Comparison of ENCODE assay signal across 28 mouse cellular contexts in the genomic region with DNA sequence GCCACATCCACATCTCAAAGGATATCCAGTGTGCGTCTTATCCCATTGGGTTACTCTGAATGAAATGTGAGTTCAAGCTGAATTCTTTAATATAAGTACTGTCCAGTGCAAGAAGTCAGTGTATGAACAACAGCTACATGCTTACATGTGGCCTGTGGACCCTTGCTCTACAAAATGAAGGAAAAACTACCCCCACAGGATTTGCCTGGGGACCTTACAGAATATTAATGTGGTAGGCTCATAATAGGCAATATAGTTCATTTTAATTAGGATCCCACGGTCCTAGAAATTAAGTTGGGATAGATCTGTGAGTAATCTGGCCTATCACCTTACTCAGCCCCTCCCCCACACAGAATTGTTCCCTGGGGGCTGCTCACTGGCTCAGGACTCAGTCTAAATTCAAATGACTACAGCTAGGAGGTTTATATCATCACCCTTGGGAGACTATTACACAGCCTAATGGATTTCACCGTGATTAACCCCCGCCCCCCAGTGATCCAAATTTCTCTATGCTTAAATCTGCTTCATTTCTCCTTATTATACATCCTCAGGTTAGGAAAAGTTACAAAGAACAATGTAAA.
DNase-seq lines count a peak whose midpoint lies in the region; ATAC-seq and TF ChIP-seq lines count a peak whose summit lies in the region.
"Had no signal": no experiment of that assay in that cellular context is flagged by ENCODE, and none has a peak within 500 bp of the region (broad histone marks: within the 10 kb centered on the region; RNA-seq: fewer than 3 reads in every experiment).

No protein-coding gene starts in this region.

- no peaks in the 10 kb centered on the region for H3K9me3 ChIP-seq in embryonic facial prominence, embryonic 14.5 days (ENCODE audit: control insufficient read depth, low read length)
- no peaks in the 10 kb centered on the region for H3K9me3 ChIP-seq in embryonic facial prominence, embryonic 10.5 days
- no peaks in the 10 kb centered on the region for H3K9me3 ChIP-seq in intestine, embryonic 14.5 days (ENCODE audit: control insufficient read depth, low read length)
- H3K9me3 ChIP-seq in intestine, embryonic 15.5 days: no peaks in the 10 kb centered on the region
- H3K9me3 ChIP-seq: hindbrain, embryonic 15.5 days; limb, embryonic 13.5 days; lung, embryonic 15.5 days; midbrain, embryonic 12.5 days had no signal

- DNase-seq in embryonic facial prominence, embryonic 14.5 days (ENCODE audit: low spot score): no peak
- no peak for DNase-seq in embryonic facial prominence, embryonic 10.5 days (ENCODE audit: low spot score)
- DNase-seq in intestine, embryonic 14.5 days (ENCODE audit: low spot score): peak; percentile 13
- peak; percentile 29 for DNase-seq in brain, embryonic 14.5 days (ENCODE audit: low read depth)
- peak; percentile 39 for DNase-seq in mesoderm, embryonic 11.5 days (ENCODE audit: low read depth, low spot score)
- no peak for DNase-seq in gastrocnemius, postnatal 36 days
- no peak for DNase-seq in spleen, postnatal 10 days (ENCODE audit: low spot score in 2 of 2)
- DNase-seq: adrenal gland, adult 2 months; cerebellum, adult 8-10 months; cerebellum, postnatal 25 days; gastrocnemius, adult 2 months; heart, postnatal 14 days; kidney, adult 9 months; kidney, postnatal 10 days; spleen, adult 18-20 months; thymus, adult 2 months; thymus, postnatal 36 days had no signal

- no peak overlapping the region for H3K4me3 ChIP-seq in embryonic facial prominence, embryonic 14.5 days (ENCODE audit: low read depth, low read length)
- no peak overlapping the region for H3K4me3 ChIP-seq in embryonic facial prominence, embryonic 10.5 days
- H3K4me3 ChIP-seq in intestine, embryonic 14.5 days (ENCODE audit: low read depth, low read length): no peak overlapping the region
- no peak overlapping the region for H3K4me3 ChIP-seq in intestine, embryonic 15.5 days (replicated peaks)
- H3K4me3 ChIP-seq: gastrocnemius, adult 2 months; hindbrain, embryonic 15.5 days; limb, embryonic 13.5 days; lung, embryonic 15.5 days; midbrain, embryonic 12.5 days had no signal

- TF ChIP-seq POLR2A in brain, embryonic 14.5 days (IDR thresholded peaks at IDR 0.05; ENCODE audit: borderline replicate concordance, extremely low read depth, insufficient read depth, insufficient read length, poor library complexity, severe bottlenecking): no peak

- intact Hi-C loops in gastrocnemius, postnatal 36 days (cut with DNase I): no loop called here

- H3K36me3 ChIP-seq in embryonic facial prominence, embryonic 14.5 days (ENCODE audit: control insufficient read depth, insufficient read depth, low read length): no peaks in the 10 kb centered on the region
- H3K36me3 ChIP-seq in embryonic facial prominence, embryonic 10.5 days (replicated peaks): no peaks in the 10 kb centered on the region
- H3K36me3 ChIP-seq in intestine, embryonic 14.5 days (ENCODE audit: control insufficient read depth, insufficient read depth, low read length): no peaks in the 10 kb centered on the region
- no peaks in the 10 kb centered on the region for H3K36me3 ChIP-seq in intestine, embryonic 15.5 days
- H3K36me3 ChIP-seq: hindbrain, embryonic 15.5 days; limb, embryonic 13.5 days; lung, embryonic 15.5 days; midbrain, embryonic 12.5 days had no signal

- no peaks in the 10 kb centered on the region for H3K27me3 ChIP-seq in embryonic facial prominence, embryonic 14.5 days (replicated peaks; ENCODE audit: control insufficient read depth, insufficient read depth, low read length)
- no peaks in the 10 kb centered on the region for H3K27me3 ChIP-seq in embryonic facial prominence, embryonic 10.5 days (replicated peaks; ENCODE audit: low read depth, poor library complexity, severe bottlenecking)
- H3K27me3 ChIP-seq in intestine, embryonic 14.5 days (replicated peaks; ENCODE audit: control insufficient read depth, insufficient read depth, low read length): no peaks in the 10 kb centered on the region
- H3K27me3 ChIP-seq in intestine, embryonic 15.5 days (replicated peaks): no peaks in the 10 kb centered on the region
- H3K27me3 ChIP-seq: CH12.LX; hindbrain, embryonic 15.5 days; limb, embryonic 13.5 days; lung, embryonic 15.5 days; midbrain, embryonic 12.5 days had no signal

- no peak overlapping the region for H3K4me2 ChIP-seq in embryonic facial prominence, embryonic 14.5 days (ENCODE audit: low read depth, low read length)
- H3K4me2 ChIP-seq in intestine, embryonic 14.5 days (ENCODE audit: low read length): no peak overlapping the region
- H3K4me2 ChIP-seq in intestine, embryonic 15.5 days (replicated peaks): no peak overlapping the region
- H3K4me2 ChIP-seq: hindbrain, embryonic 15.5 days; limb, embryonic 13.5 days; liver, embryonic 11.5 days; lung, embryonic 15.5 days; midbrain, embryonic 12.5 days had no signal

- no peak overlapping the region for H3K9ac ChIP-seq in embryonic facial prominence, embryonic 14.5 days (ENCODE audit: low read depth, low read length)
- H3K9ac ChIP-seq in intestine, embryonic 14.5 days (ENCODE audit: low read length): no peak overlapping the region
- no peak overlapping the region for H3K9ac ChIP-seq in intestine, embryonic 15.5 days
- H3K9ac ChIP-seq: hindbrain, embryonic 15.5 days; limb, embryonic 13.5 days; lung, embryonic 15.5 days; midbrain, embryonic 12.5 days had no signal

- 75% methylated on average over 4 of the region's 4 CpGs for WGBS in embryonic facial prominence, embryonic 14.5 days
- 86% methylated on average over 4 of the region's 4 CpGs for WGBS in embryonic facial prominence, embryonic 10.5 days
- 83% methylated on average over 4 of the region's 4 CpGs for WGBS in intestine, embryonic 14.5 days
- WGBS in intestine, embryonic 15.5 days: 92% methylated on average over 4 of the region's 4 CpGs

- TF ChIP-seq CTCF in brain, embryonic 14.5 days (IDR thresholded peaks at IDR 0.05; ENCODE audit: borderline replicate concordance, extremely low read depth, insufficient read depth, insufficient read length): no peak

- no peak overlapping the region for H3K27ac ChIP-seq in embryonic facial prominence, embryonic 14.5 days (replicated peaks; ENCODE audit: low read depth, low read length)
- no peak overlapping the region for H3K27ac ChIP-seq in embryonic facial prominence, embryonic 10.5 days (replicated peaks)
- H3K27ac ChIP-seq in intestine, embryonic 14.5 days (ENCODE audit: low read depth): no peak overlapping the region
- H3K27ac ChIP-seq in intestine, embryonic 15.5 days: no peak overlapping the region
- H3K27ac ChIP-seq: gastrocnemius, adult 2 months; hindbrain, embryonic 15.5 days; limb, embryonic 13.5 days; lung, embryonic 15.5 days; midbrain, embryonic 12.5 days; stomach, postnatal 0 days had no signal

- ATAC-seq in embryonic facial prominence, embryonic 14.5 days (ENCODE audit: low read depth): peak; percentile 30; the same call in 1 of the 2 replicates
- no peak for ATAC-seq in intestine, embryonic 14.5 days (replicated peaks; ENCODE audit: low FRiP score, low TSS enrichment, low read depth)
- no peak for ATAC-seq in intestine, embryonic 15.5 days
- ATAC-seq: activated CD4-positive, CD25-positive, alpha-beta regulatory T cell, adult 4 months; forebrain, embryonic 16.5 days; intestine, postnatal 0 days had no signal

- H3K4me1 ChIP-seq in embryonic facial prominence, embryonic 14.5 days (ENCODE audit: control insufficient read depth, insufficient read depth, low read length): no peaks in the 10 kb centered on the region
- H3K4me1 ChIP-seq in embryonic facial prominence, embryonic 10.5 days: no peaks in the 10 kb centered on the region
- H3K4me1 ChIP-seq in intestine, embryonic 14.5 days (replicated peaks; ENCODE audit: control insufficient read depth, insufficient read depth, low read length): no peaks in the 10 kb centered on the region
- no peaks in the 10 kb centered on the region for H3K4me1 ChIP-seq in intestine, embryonic 15.5 days (replicated peaks)
- H3K4me1 ChIP-seq: midbrain, embryonic 12.5 days had no signal

Comparison
In these comparisons a context has a peak if more than half of its experiments do, and no peak if none do; other contexts are left out.
1. DNase-seq: peak in intestine, embryonic 14.5 days (single experiment), brain, embryonic 14.5 days (single experiment) and mesoderm, embryonic 11.5 days (single experiment); none in embryonic facial prominence, embryonic 14.5 days (single experiment), embryonic facial prominence, embryonic 10.5 days (single experiment), gastrocnemius, postnatal 36 days (0 of 2) and spleen, postnatal 10 days (0 of 2).